Mouse (Mus musculus): ENCODE results near the gene Trp53rkb.

The Trp53rkb gene

DNA sequence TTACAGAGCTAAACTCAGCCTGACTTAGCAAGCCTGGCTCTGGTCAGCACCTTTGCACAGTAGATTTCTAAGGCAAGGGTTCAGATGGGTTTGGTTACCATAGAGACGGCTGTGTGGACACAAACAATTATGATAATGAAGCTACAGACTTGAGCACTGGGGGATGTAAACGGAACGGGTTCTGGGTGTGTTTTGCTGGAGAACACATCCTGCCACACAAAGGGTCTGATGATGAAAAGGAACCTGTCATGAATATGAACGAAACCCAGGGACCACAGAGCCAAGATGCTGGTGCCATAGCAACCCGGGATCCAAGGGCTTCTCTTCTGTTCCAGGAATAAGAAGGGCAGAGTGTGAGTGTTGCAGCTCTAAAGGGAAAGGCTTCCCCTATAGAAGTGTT is at the start of gene Trp53rkb:
TSS of gene Trp53rkb (plus strand) at position 177 of the 400 bp plus-strand sequence.
- DNase-seq (ENCODE audit: low read depth, low spot score): no peak

- DNase-seq (ENCODE audit: low read depth, low spot score): peak; percentile 53
Observed at GRCm38 (mm10) chr2:166743504-166743903, 48.8 kb upstream of the Trp53rkb start.

DNA sequence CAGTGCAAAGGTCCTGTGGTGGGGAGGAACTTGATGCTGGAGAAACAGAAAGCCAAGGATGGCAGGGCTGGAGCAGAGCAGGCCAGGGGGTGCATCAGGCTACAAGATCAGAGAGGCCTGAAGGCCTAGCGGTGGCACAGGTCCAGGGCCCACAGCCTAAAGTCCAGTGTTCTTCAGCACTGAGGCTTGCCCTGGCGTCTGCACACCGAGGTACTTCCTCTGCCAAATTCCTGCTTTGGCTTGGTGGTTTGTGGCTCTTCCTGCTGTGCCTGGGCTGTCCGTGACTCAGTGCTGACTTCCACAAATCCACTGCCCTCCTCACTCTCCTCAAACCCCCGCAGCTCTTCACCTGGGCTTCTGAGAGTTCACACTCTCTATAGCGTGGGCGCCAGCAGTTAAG is 47.9 kb upstream of the Trp53rkb start:
- no peak for DNase-seq (ENCODE audit: low read depth, low spot score)

DNA sequence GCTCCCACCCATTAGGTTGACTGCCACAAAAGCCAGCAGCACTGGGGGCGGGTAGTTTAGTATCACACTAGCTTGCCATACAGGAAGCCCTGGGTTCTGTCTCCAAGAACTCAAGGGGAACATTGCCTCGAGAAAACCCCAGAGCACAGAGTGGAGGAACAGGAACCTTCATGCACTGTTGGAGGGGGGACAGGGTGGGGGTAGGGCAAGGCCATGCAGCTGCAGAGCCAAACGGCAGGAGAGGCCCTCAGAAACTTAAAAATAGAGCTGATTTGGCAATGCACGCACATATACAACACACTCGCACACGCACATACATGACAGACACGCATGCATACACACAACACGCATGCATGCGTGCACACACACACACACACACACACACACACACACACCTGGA is 46.5 kb upstream of the Trp53rkb start:
- no peak for DNase-seq (ENCODE audit: low read depth, low spot score)

DNA sequence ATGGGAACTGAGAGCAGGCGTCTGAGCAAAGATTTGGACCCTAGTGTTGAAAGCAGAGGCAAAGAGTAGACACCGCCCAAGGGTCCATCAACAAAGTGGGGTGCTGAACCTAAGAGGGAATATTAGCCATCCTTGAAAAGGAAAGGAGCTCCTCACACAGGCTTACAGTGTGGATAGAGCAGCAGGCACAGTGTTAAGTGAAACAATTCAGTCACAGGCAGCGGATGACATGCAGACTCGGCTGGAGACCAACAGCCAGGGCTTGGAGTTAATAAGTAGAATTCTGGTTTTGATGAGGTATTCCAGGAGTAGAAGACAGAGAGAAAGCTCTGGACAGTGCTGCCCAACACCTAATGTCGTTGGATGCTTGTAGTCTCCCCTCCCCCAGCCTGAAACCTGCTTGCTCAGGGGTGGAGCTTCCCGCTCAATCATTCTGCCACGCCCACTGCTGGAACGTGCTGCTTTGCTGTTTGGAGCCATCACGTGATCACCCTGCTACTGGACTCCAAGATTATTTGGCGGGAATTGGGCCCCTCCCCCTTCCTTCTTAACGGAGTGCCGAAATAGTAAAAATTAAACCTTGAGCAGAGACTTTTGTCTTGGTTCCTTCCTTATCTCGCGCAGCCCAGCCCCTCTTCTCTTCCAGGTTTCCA is 45.9 kb upstream of the Trp53rkb start:
- DNase-seq (ENCODE audit: low read depth, low spot score): peak; percentile 68

GRCm38 (mm10) chr2:166750620-166751191 is 41.6 kb upstream of the Trp53rkb start:
- no peak for DNase-seq (ENCODE audit: low read depth, low spot score)

DNA sequence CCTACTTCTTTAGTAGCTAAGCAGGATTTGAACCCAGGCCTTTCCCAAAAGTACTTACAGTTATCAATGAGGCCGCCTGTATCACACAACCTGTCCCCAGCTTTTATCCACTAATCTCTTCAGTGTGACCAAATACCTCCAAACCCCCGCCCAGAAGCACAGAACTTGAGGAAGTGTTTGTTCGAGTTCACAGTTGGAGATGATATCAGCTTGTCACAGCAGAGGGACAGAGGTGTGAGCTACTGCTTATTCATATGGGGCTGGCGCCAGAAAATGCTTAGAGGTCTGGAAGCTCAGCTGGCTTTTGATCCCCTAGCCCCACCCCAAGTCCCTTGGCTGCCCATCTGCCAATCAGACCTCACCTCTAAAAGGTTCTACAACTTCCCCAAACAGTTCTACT is 38.1 kb upstream of the Trp53rkb start:
- no peak for DNase-seq (ENCODE audit: low read depth, low spot score)

GRCm38 (mm10) chr2:166754760-166755159 is 37.6 kb upstream of the Trp53rkb start:
- DNase-seq (ENCODE audit: low read depth, low spot score): no peak

- no peak for DNase-seq (ENCODE audit: low read depth, low spot score)
Observed at GRCm38 (mm10) chr2:166757969-166758368, 34.4 kb upstream of the Trp53rkb start.

DNA sequence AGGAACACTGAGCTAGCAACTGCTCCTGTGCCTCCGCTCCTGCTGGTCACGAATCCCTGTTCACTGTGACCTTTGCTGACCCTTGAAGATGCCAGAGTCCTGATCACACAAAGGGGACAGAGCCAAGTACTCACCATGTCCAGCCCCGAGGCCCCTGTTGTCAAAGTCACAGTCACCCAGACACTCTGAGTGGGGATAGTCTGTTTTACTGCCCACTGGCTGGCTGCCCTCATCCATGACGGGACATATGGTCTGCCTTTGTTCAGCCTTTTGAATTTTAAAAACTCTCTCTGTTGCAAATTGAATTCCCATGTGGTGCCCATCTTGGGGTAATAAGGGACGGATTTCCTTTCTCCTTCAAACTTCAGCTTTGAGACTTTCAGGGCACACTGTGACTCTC is 28.3 kb upstream of the Trp53rkb start:
- no peak for DNase-seq (ENCODE audit: low read depth, low spot score)

DNA sequence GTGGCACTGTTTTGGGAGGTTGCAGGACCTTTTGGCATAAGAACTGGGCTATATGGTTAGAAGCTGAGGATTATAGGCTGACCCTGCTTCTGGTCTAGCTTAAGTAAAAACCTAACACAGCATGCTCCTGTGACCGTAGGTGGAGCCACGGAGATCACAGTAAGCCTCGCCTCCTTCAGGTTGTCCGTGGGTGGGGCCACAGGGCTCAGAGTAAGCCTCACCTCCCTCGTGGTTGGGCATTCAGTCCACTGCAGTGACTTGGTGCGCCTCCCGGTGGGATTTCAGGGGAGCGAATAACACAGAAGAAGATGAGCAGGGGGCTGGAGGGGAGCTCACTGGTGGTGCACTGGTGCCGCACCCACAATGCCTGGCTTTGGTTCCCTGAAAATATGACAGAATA is 24.7 kb upstream of the Trp53rkb start:
- peak; percentile 56 for DNase-seq (ENCODE audit: low read depth, low spot score)

DNA sequence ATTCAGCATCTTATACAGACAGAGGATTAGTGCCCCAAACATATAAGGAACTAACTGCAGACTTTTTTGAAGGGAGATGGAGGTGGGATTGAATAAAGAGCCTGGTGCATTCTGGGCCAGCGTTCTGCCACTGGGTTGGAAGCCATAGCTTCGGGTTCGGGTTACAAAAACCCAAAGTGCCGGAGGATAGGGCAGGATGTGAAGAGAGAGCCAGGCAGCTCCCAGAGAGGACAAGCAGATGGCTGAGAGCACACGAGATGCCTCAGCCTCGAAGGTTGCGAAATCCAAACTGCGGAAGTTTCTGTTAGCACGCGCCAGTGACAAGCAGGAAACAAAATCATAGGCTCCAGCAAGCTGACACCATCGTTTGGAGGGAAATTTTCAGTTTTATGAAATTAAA is 20.9 kb upstream of the Trp53rkb start:
- no peak for DNase-seq (ENCODE audit: low read depth, low spot score)

GRCm38 (mm10) chr2:166773587-166773986 is 18.7 kb upstream of the Trp53rkb start:
- no peak for DNase-seq (ENCODE audit: low read depth, low spot score)

- no peak for DNase-seq (ENCODE audit: low read depth, low spot score)
Observed at GRCm38 (mm10) chr2:166774275-166774674, 18.1 kb upstream of the Trp53rkb start.

- peak; percentile 26 for DNase-seq (ENCODE audit: low read depth, low spot score)
Observed at GRCm38 (mm10) chr2:166775357-166775893, 16.9 kb upstream of the Trp53rkb start.

GRCm38 (mm10) chr2:166776272-166776671 is 16.1 kb upstream of the Trp53rkb start:
- peak; percentile 81 for DNase-seq (ENCODE audit: low read depth, low spot score)

GRCm38 (mm10) chr2:166779956-166780355 is 12.4 kb upstream of the Trp53rkb start:
- DNase-seq (ENCODE audit: low read depth, low spot score): no peak

- peak; percentile 67 for DNase-seq (ENCODE audit: low read depth, low spot score)
Observed at GRCm38 (mm10) chr2:166780980-166781578, 11.3 kb upstream of the Trp53rkb start.

DNA sequence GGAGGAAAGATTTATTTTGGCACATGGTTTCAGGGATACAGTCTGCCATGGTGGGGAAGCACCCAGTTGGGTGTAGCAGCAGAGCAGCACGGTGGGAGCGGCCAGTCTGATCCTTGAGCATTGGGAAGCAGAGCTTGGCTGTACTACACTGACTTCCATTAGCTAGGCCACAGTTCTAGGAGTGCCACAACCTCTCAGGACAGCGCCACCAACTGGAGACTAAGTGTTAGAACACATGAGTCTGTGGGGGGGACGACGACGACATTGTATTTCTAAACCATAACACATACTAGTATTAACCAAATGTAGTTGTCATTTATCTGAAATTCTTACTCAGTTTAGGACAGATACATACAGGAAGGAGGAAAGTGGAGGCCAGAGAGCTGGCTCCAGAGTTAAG is 8.0 kb upstream of the Trp53rkb start:
- peak; percentile 67 for DNase-seq (ENCODE audit: low read depth, low spot score)

DNA sequence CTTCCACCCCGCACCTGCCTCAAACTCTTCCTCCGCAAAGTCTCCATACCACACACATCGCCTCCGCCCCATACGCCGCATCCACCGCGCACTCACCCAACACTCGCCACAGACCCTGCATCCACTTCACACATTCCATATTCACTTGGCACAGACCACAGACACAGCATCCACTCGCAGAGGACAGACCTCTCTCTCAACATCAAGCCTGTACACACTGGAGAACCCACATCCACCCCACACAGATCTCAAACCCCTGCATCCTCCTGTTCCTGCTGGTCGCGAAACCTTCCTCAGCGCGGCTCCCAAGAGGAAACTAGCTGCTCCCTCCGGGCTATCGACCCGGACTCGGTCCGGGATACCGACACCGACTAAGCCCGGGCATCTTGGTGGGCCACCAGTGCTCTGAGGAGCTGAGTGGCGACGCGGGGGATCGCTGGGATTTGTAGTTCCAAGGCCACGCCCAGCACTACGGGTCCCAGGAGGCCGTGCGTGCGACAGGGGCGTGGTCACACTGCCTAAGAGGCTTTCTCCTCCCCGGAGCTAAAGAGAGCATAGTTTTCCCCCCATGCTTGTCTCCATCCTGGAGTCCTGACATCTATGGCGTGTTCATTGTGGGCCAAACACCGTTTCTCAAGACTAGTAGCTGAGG is 5.9 kb upstream of the Trp53rkb start:
- peak; percentile 97 for DNase-seq (ENCODE audit: low read depth, low spot score)

DNA sequence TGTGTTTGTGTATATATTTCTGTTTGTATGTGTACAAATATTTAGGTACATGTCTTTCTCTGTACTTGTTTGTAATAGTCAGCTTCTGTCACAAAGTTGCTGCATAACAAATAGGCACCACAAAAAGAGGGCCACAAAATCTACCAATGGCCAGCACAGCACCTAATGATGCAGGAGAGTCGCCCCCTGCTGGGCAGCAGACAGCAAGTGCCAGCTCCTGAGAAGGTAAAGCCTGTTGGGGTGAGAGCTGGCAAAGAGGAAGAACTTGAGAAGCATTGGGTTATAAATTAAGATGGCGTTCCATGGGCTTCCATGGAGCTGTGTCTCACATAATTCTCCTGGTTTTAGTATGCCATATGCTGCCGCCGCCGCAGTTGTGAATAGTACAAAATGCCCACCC is 593 bp upstream of the Trp53rkb start:
- DNase-seq (ENCODE audit: low read depth, low spot score): peak; percentile 65

- DNase-seq (ENCODE audit: low read depth, low spot score): peak; percentile 83
Observed at GRCm38 (mm10) chr2:166793542-166794214, 1.3 kb downstream of the Trp53rkb start.

Measured in ES-CJ7 (cell line).